Mouse (Mus musculus) limb, embryonic 12.5 days (tissue): ENCODE measurements around the gene Slc41a1. TPM values are rescaled to one million over a fixed set of nuclear protein-coding genes. Genes with fewer than 3 reads are reported as not detected.

Source experiments
- ATAC-seq: fragments of 200-750 bp; cut with Nextera tagmentation; 2 replicates; pipeline ENCODE4 v1.8.0; 2017; ENCODE audit warnings: low read depth, moderate TSS enrichment; ENCODE audit not compliant: insufficient number of reproducible peaks, insufficient read depth, low FRiP score, low TSS enrichment
- H3K27ac ChIP-seq: fragments of 300-500 bp; sonication (generic); 2 replicates; pipeline ENCODE4 v1.5.1; 2016; ENCODE audit warnings: mild to moderate bottlenecking, moderate library complexity
- H3K27me3 ChIP-seq: fragments of 300-500 bp; sonication (generic); 2 replicates; pipeline ENCODE4 v1.6.1; 2016; ENCODE audit warnings: mild to moderate bottlenecking, moderate library complexity
- H3K36me3 ChIP-seq: fragments of 300-500 bp; sonication (generic); 2 replicates; pipeline ENCODE4 v1.6.1; 2016; ENCODE audit warnings: mild to moderate bottlenecking, moderate library complexity
- H3K4me1 ChIP-seq: fragments of 300-500 bp; sonication (generic); replicated peaks from 2 replicates; pipeline ENCODE4 v1.6.1; 2016
- H3K4me2 ChIP-seq: fragments of 300-500 bp; sonication (generic); 2 replicates; pipeline ENCODE4 v1.6.1; 2016; ENCODE audit warnings: mild to moderate bottlenecking, moderate library complexity
- H3K4me3 ChIP-seq: fragments of 300-500 bp; sonication (generic); replicated peaks from 2 replicates; pipeline ENCODE4 v1.5.1; 2016; ENCODE audit warnings: mild to moderate bottlenecking
- H3K9ac ChIP-seq: fragments of 300-500 bp; sonication (generic); replicated peaks from 2 replicates; pipeline ENCODE4 v1.6.1; 2016; ENCODE audit warnings: mild to moderate bottlenecking, moderate library complexity
- H3K9me3 ChIP-seq: fragments of 300-500 bp; sonication (generic); 2 replicates; pipeline ENCODE4 v1.6.1; 2016; ENCODE audit warnings: mild to moderate bottlenecking, moderate library complexity
- WGBS: fragments of 180-500 bp; shearing (Covaris S2); methylation state at CpG from one replicate; pipeline ENCODE4 v1.1.7; 2016; 5-methylcytosine and 5-hydroxymethylcytosine counted together
- polyA plus RNA-seq: library from polyadenylated mRNA; unstranded; fragments of >200 nt; fragmentation: Nextera tagmentation; extraction: Ambion mirVana; gene quantifications from 2 replicates; pipeline ENCODE4 v1.2.1, GENCODE M21; 2016

Gene Slc41a1
- polyA plus RNA-seq, 1 experiment from 2014 or later: 13.7 TPM

DNA sequence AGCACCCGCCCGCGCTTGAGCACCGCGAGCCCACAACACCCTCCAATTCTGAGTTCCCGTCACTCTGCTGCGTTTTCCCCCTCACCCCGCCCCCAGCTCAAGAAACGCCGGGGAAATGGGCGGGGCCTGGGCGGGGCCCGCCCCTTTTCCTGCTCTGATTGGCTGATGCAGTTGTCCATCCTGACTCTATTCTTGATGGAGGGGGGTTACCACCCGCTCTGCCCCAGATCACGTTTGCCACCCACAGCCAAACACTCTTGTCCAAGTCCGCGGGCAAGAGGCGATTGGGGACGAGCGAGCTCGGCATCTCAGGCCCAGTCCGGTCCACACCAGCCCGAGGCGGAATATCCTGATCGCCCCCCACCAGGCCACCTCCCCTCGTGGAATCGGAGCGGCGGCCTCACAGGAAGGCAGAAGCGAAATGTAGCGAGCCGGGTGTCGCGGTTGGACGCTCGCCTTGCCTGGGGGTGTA, 530 bp downstream of the Slc41a1 start:
- peaks cover 37% of the 10 kb centered on the region for H3K4me1 ChIP-seq
- H3K36me3 ChIP-seq: peaks cover 26% of the 10 kb centered on the region
- WGBS: under 1% methylated on average over 36 of the region's 36 CpGs
- H3K9me3 ChIP-seq: no peaks in the 10 kb centered on the region
- peak; percentile 94 for ATAC-seq
- peak overlapping the region; percentile 78 for H3K4me2 ChIP-seq
- H3K27ac ChIP-seq: peak overlapping the region; percentile 90
- peak overlapping the region; percentile 85 for H3K9ac ChIP-seq
- peak overlapping the region; percentile 74 for H3K4me3 ChIP-seq
- H3K27me3 ChIP-seq: no peaks in the 10 kb centered on the region

DNA sequence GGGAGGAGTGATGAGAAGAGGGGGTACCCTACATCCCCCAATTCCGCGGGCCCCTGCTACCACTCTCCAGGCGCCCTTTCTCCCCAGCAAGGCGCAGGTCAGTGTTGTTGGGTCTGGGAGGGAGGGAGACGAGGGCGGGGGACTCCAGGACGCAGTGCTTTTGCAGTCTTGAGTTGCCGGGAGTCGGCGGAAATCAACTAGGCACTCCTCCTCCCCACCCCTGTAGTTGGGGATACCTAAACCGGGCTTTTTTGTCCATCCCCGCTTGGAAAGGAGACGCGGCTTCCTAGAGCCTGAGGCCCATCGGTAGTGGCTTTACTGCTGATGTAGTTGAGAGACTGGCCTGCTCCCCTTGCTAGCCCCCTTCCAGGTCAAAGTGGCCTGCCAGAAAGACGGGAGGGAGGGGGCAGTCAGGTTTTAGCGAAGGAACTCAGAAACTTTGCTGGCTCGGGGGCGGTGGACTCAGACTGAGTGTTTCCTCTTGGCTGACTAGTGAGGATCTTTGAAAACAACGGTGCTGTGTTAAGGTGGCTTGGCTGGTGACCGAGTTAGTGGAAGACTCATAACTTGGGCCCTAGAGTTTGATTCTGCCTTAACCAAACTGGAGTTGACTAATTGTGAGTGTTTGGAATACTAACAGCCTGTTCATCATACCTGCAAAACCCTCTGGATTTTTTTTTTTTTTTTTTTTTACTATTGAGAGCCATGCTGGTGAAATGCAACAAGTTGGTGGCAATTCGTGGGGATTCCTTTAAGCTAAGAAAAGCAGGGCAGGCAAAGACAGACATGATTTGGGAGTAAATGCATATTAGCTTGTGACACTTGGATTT, 1.2 kb downstream of the Slc41a1 start:
- Histone ChIP-seq H3K4me2 (peak overlapping the region; percentile 78), H3K9me3 (no peaks in the 10 kb centered on the region), H3K4me1 (peaks cover 37% of the 10 kb centered on the region), H3K9ac (peak overlapping the region; percentile 85), H3K4me3 (peak overlapping the region; percentile 74), H3K27ac (peak overlapping the region; percentile 90), H3K27me3 (no peaks in the 10 kb centered on the region), H3K36me3 (peaks cover 32% of the 10 kb centered on the region)
- 2% methylated on average over 22 of the region's 22 CpGs for WGBS
- peak; percentile 64 for ATAC-seq

DNA sequence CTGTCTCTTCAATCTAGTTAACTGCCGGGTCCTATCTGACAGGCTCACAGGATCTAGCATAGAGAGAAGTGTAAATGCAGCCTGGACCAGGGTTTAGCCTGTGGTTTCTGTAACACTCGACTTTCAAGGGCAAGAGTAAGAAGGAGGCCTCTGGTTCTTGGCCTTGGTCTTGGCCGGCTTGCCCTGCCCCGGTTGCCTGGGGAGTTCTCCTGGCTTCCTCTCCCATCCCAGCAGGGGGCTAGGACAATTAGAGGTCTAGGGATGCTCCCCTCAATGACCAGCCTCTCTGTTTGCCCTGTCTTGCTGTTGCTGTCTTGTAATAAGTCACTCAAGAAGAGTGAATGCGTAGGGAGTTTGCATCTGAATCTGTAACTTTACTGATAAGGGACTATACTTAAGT, 2.0 kb downstream of the Slc41a1 start:
- H3K4me1 ChIP-seq: peaks cover 36% of the 10 kb centered on the region
- peak overlapping the region; percentile 85 for H3K9ac ChIP-seq
- ATAC-seq: no peak
- H3K4me3 ChIP-seq: peak overlapping the region; percentile 74
- WGBS: 43% methylated on average over 5 of the region's 5 CpGs
- no peaks in the 10 kb centered on the region for H3K9me3 ChIP-seq
- peak overlapping the region; percentile 78 for H3K4me2 ChIP-seq
- H3K27ac ChIP-seq: no peak overlapping the region
- H3K36me3 ChIP-seq: peaks cover 40% of the 10 kb centered on the region
- no peaks in the 10 kb centered on the region for H3K27me3 ChIP-seq

DNA sequence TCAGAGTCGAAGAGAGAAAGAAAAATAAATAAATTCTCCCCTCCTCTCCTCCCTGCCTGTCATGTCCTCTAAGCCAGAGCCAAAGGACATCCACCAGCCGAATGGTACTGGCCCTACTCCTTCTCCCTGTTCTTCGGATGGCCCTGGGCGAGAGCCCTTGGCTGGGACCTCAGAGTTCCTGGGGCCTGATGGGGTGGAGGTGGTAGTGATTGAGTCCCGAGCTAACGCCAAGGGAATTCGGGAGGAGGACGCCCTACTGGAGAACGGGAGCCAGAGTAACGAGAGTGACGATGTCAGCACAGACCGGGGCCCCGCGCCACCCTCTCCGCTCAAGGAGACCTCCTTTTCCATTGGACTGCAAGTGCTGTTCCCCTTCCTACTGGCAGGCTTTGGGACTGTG, 3.3 kb downstream of the Slc41a1 start:
- ATAC-seq: no peak
- peaks cover 53% of the 10 kb centered on the region for H3K36me3 ChIP-seq
- no peak overlapping the region for H3K9ac ChIP-seq
- H3K27me3 ChIP-seq: no peaks in the 10 kb centered on the region
- WGBS: 86% methylated on average over 15 of the region's 15 CpGs
- no peaks in the 10 kb centered on the region for H3K9me3 ChIP-seq
- no peak overlapping the region for H3K27ac ChIP-seq
- H3K4me1 ChIP-seq: peaks cover 34% of the 10 kb centered on the region
- H3K4me2 ChIP-seq: no peak overlapping the region
- no peak overlapping the region for H3K4me3 ChIP-seq

GRCm38 (mm10) chr1:131830971-131831641, 3.8 kb downstream of the Slc41a1 start:
- 80% methylated on average over 8 of the region's 8 CpGs for WGBS
- Histone ChIP-seq H3K9me3 (no peaks in the 10 kb centered on the region), H3K36me3 (peaks cover 56% of the 10 kb centered on the region)

GRCm38 (mm10) chr1:131837035-131837434, 9.7 kb downstream of the Slc41a1 start:
- no peaks in the 10 kb centered on the region for H3K9me3 ChIP-seq
- no peak overlapping the region for H3K4me2 ChIP-seq
- H3K27me3 ChIP-seq: no peaks in the 10 kb centered on the region
- no peak for ATAC-seq
- peaks cover 4% of the 10 kb centered on the region; the same call in 1 of the 2 replicates for H3K4me1 ChIP-seq
- H3K4me3 ChIP-seq: no peak overlapping the region
- WGBS: 80% methylated on average over 3 of the region's 3 CpGs
- no peak overlapping the region for H3K9ac ChIP-seq
- no peak overlapping the region for H3K27ac ChIP-seq
- peaks cover 84% of the 10 kb centered on the region for H3K36me3 ChIP-seq

More at GRCm38 (mm10) chr1:131830971-131831641, 3.8 kb downstream of the Slc41a1 start:
- Histone ChIP-seq H3K27me3 (no peaks in the 10 kb centered on the region), H3K4me1 (peaks cover 34% of the 10 kb centered on the region), H3K4me3 (no peak overlapping the region), H3K9ac (no peak overlapping the region), H3K27ac (no peak overlapping the region), H3K4me2 (no peak overlapping the region)
- no peak for ATAC-seq

- no peak overlapping the region for H3K4me2 ChIP-seq
- ATAC-seq: no peak
- no peak overlapping the region for H3K27ac ChIP-seq
- no peak overlapping the region for H3K4me3 ChIP-seq
- H3K36me3 ChIP-seq: peaks cover 86% of the 10 kb centered on the region
- H3K4me1 ChIP-seq: no peaks in the 10 kb centered on the region
- no peaks in the 10 kb centered on the region for H3K27me3 ChIP-seq
- WGBS: 81% methylated on average over 5 of the region's 5 CpGs
- H3K9ac ChIP-seq: no peak overlapping the region
- H3K9me3 ChIP-seq: no peaks in the 10 kb centered on the region
These were observed 11.2 kb downstream of the Slc41a1 start for GRCm38 (mm10) chr1:131838542-131838941.

DNA sequence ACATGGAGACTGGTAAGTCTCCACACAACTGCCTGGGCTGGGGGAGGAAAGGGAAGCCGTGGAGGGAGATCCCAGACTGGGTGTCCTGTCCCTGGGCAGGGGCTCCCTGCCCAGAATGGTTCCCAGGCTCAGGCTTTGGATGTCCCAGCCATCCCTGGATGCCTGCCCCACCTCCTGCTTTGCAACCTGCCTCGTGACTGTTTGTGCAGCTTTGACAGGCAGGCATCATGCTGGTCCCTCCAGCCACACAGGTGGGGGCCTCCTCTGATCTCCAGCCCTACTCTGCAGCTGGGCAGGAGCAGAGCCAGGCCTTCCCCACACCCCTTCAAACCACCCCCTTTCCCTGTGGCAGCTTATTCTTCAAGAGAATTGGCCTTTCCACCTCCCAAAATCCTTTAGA, 12.0 kb downstream of the Slc41a1 start:
- H3K36me3 ChIP-seq: peaks cover 86% of the 10 kb centered on the region
- no peak overlapping the region for H3K9ac ChIP-seq
- no peak overlapping the region for H3K4me2 ChIP-seq
- 66% methylated on average over 2 of the region's 2 CpGs for WGBS
- H3K4me3 ChIP-seq: no peak overlapping the region
- H3K4me1 ChIP-seq: no peaks in the 10 kb centered on the region
- H3K27ac ChIP-seq: no peak overlapping the region
- ATAC-seq: no peak
- H3K9me3 ChIP-seq: no peaks in the 10 kb centered on the region
- no peaks in the 10 kb centered on the region for H3K27me3 ChIP-seq

- no peaks in the 10 kb centered on the region for H3K9me3 ChIP-seq
- H3K27ac ChIP-seq: no peak overlapping the region
- no peak overlapping the region for H3K9ac ChIP-seq
- no peaks in the 10 kb centered on the region for H3K4me1 ChIP-seq
- ATAC-seq: no peak
- no peaks in the 10 kb centered on the region for H3K27me3 ChIP-seq
- 90% methylated on average over 4 of the region's 4 CpGs for WGBS
- H3K36me3 ChIP-seq: peaks cover 90% of the 10 kb centered on the region
- no peak overlapping the region for H3K4me3 ChIP-seq
- no peak overlapping the region for H3K4me2 ChIP-seq
These were observed 14.9 kb downstream of the Slc41a1 start for GRCm38 (mm10) chr1:131842221-131842620.

- Histone ChIP-seq H3K27me3 (no peaks in the 10 kb centered on the region), H3K9me3 (no peaks in the 10 kb centered on the region), H3K27ac (no peak overlapping the region), H3K4me1 (no peaks in the 10 kb centered on the region), H3K4me3 (no peak overlapping the region), H3K9ac (no peak overlapping the region), H3K36me3 (peaks cover 95% of the 10 kb centered on the region), H3K4me2 (no peak overlapping the region)
- ATAC-seq: no peak
- WGBS: 94% methylated on average over 10 of the region's 10 CpGs
These were observed 16.5 kb downstream of the Slc41a1 start for GRCm38 (mm10) chr1:131843758-131844157.

- no peaks in the 10 kb centered on the region for H3K9me3 ChIP-seq
- H3K9ac ChIP-seq: no peak overlapping the region
- no peak for ATAC-seq
- WGBS: 82% methylated on average over 8 of the region's 8 CpGs
- no peak overlapping the region for H3K4me2 ChIP-seq
- H3K27me3 ChIP-seq: no peaks in the 10 kb centered on the region
- no peak overlapping the region for H3K27ac ChIP-seq
- H3K4me3 ChIP-seq: no peak overlapping the region
- no peaks in the 10 kb centered on the region for H3K4me1 ChIP-seq
- H3K36me3 ChIP-seq: peaks cover 84% of the 10 kb centered on the region
These were observed 17.6 kb downstream of the Slc41a1 start for GRCm38 (mm10) chr1:131844883-131845282.
